Mouse (Mus musculus) stomach, postnatal 0 days (tissue): ENCODE data around the gene Crybb3. TPM values are rescaled to one million over a fixed set of nuclear protein-coding genes. Genes with fewer than 3 reads are reported as not detected.

Experiments
- ATAC-seq: fragments of 200-750 bp; cut with Nextera tagmentation; 2 replicates; pipeline ENCODE4 v1.8.0; 2017; ENCODE audit not compliant: low FRiP score, low TSS enrichment
- DNase-seq: peaks from one replicate; pipeline ENCODE4 v3.0.0-alpha.2; 2016; ENCODE audit warnings: low spot score
- H3K27ac ChIP-seq: fragments of 300-500 bp; sonication (generic); replicated peaks from 2 replicates; pipeline ENCODE4 v1.5.1; 2014; ENCODE audit warnings: mild to moderate bottlenecking, control low read depth
- H3K27me3 ChIP-seq: fragments of 300-500 bp; sonication (generic); 2 replicates; pipeline ENCODE4 v1.6.1; 2014; ENCODE audit warnings: low read length; ENCODE audit not compliant: control insufficient read depth, insufficient read depth
- H3K36me3 ChIP-seq: fragments of 300-500 bp; sonication (generic); 2 replicates; pipeline ENCODE4 v1.6.1; 2014; ENCODE audit warnings: low read length, mixed read lengths; ENCODE audit not compliant: control insufficient read depth, insufficient read depth
- H3K4me1 ChIP-seq: fragments of 300-500 bp; sonication (generic); replicated peaks from 2 replicates; pipeline ENCODE4 v1.6.1; 2014; ENCODE audit warnings: antibody characterized with exemption; ENCODE audit not compliant: control insufficient read depth, insufficient read depth
- H3K4me2 ChIP-seq: fragments of 300-500 bp; sonication (generic); replicated peaks from 2 replicates; pipeline ENCODE4 v1.6.1; 2014; ENCODE audit warnings: low read depth, mild to moderate bottlenecking, control low read depth, moderate library complexity
- H3K4me3 ChIP-seq: fragments of 300-500 bp; sonication (generic); 2 replicates; pipeline ENCODE4 v1.5.1; 2014; ENCODE audit warnings: low read depth, low read length, control low read depth
- H3K9ac ChIP-seq: fragments of 300-500 bp; sonication (generic); 2 replicates; pipeline ENCODE4 v1.6.1; 2014; ENCODE audit warnings: mild to moderate bottlenecking, low read length, control low read depth, mixed read lengths
- H3K9me3 ChIP-seq: fragments of 300-500 bp; sonication (generic); 2 replicates; pipeline ENCODE4 v1.6.1; 2016; ENCODE audit warnings: low read length; ENCODE audit not compliant: control insufficient read depth
- CTCF ChIP-seq: IDR thresholded peaks from 2 replicates; pipeline ENCODE4 v1.5.1; 2016; ENCODE audit warnings: antibody characterized with exemption, low read depth, mild to moderate bottlenecking, moderate library complexity
- EP300 ChIP-seq: optimal IDR thresholded peaks from 2 replicates; pipeline ENCODE3; 2016; ENCODE audit warnings: antibody characterized with exemption
- WGBS: fragments of 180-500 bp; shearing (Covaris S2); extraction: QIAGEN DNeasy Blood & Tissue Kit; methylation state at CpG from one replicate; pipeline ENCODE4 v1.1.7; 2014; 5-methylcytosine and 5-hydroxymethylcytosine counted together
- polyA plus RNA-seq: library from polyadenylated mRNA; unstranded; fragments of >200 nt; fragmentation: Nextera tagmentation; extraction: Ambion mirVana; gene quantifications from 2 replicates; pipeline ENCODE4 v1.2.1, GENCODE M21; 2015

Gene Crybb3
- polyA plus RNA-seq, 1 experiment from 2014 or later, result 0.52 TPM

GRCm38 (mm10) chr5:113041567-113042071, 39.8 kb downstream of the Crybb3 start:
- Histone ChIP-seq H3K27me3 (no peaks in the 10 kb centered on the region), H3K4me1 (no peaks in the 10 kb centered on the region), H3K9ac (no peak overlapping the region), H3K36me3 (no peaks in the 10 kb centered on the region), H3K4me3 (no peak overlapping the region), H3K27ac (no peak overlapping the region), H3K4me2 (no peak overlapping the region), H3K9me3 (no peaks in the 10 kb centered on the region)
- WGBS, result 19% methylated on average over 5 of the region's 5 CpGs
- TF ChIP-seq CTCF (no peak), EP300 (no peak)
- ATAC-seq, result peak; percentile 27; the same call in 1 of the 2 replicates
- no peak for DNase-seq

DNA sequence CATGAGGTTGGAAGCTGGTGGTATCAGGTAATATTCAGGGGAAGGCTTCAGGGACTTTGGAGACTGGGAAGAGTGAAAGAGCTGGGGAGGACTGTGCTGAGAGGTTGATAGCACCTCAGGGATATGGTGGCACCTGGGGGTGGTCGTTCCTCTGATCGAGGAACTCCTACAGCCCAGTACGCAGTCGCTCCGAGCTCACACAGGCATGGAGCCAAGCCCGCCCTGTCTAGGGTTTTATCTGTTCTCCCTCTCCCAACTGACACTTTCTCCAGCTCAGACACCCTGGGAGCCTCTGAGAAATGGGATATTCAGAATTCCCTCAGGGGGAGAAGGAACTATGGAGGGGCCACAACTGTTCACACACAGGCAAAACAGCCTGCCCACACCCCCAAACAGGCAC, 40.6 kb downstream of the Crybb3 start:
- 44% methylated on average over 6 of the region's 6 CpGs for WGBS
- Histone ChIP-seq H3K27ac (no peak overlapping the region), H3K4me1 (no peaks in the 10 kb centered on the region), H3K9ac (no peak overlapping the region), H3K27me3 (no peaks in the 10 kb centered on the region), H3K4me3 (no peak overlapping the region), H3K36me3 (no peaks in the 10 kb centered on the region), H3K4me2 (no peak overlapping the region), H3K9me3 (no peaks in the 10 kb centered on the region)
- DNase-seq (no peak), ATAC-seq (no peak)
- TF ChIP-seq CTCF, result no peak
- no peak for TF ChIP-seq EP300

GRCm38 (mm10) chr5:113038601-113039000, 42.8 kb downstream of the Crybb3 start:
- Histone ChIP-seq H3K4me1 (no peaks in the 10 kb centered on the region), H3K9me3 (no peaks in the 10 kb centered on the region), H3K9ac (no peak overlapping the region), H3K4me3 (no peak overlapping the region), H3K27ac (no peak overlapping the region), H3K4me2 (no peak overlapping the region), H3K27me3 (no peaks in the 10 kb centered on the region), H3K36me3 (no peaks in the 10 kb centered on the region)
- no peak for DNase-seq
- no peak for TF ChIP-seq CTCF
- TF ChIP-seq EP300, result no peak
- no peak for ATAC-seq
- WGBS, result 77% methylated on average over 6 of the region's 6 CpGs

- H3K27me3 ChIP-seq, result no peaks in the 10 kb centered on the region
- WGBS, result 52% methylated on average over 10 of the region's 10 CpGs
- no peak overlapping the region for H3K9ac ChIP-seq
- no peaks in the 10 kb centered on the region for H3K9me3 ChIP-seq
- peak; percentile 74 for DNase-seq
- H3K4me1 ChIP-seq, result no peaks in the 10 kb centered on the region
- H3K36me3 ChIP-seq, result no peaks in the 10 kb centered on the region
- H3K4me3 ChIP-seq, result no peak overlapping the region
- peak overlapping the region; percentile 49; the same call in 1 of the 2 replicates for H3K27ac ChIP-seq
- peak; percentile 95 for ATAC-seq
- TF ChIP-seq EP300 (no peak), CTCF (no peak)
- H3K4me2 ChIP-seq, result no peak overlapping the region
Observed at GRCm38 (mm10) chr5:113035094-113036047, 46.0 kb downstream of the Crybb3 start.

GRCm38 (mm10) chr5:113031201-113031754, 50.1 kb downstream of the Crybb3 start:
- Histone ChIP-seq H3K27ac (no peak overlapping the region), H3K4me3 (no peak overlapping the region), H3K36me3 (no peaks in the 10 kb centered on the region), H3K9ac (no peak overlapping the region), H3K4me2 (no peak overlapping the region), H3K4me1 (no peaks in the 10 kb centered on the region), H3K27me3 (no peaks in the 10 kb centered on the region), H3K9me3 (no peaks in the 10 kb centered on the region)
- DNase-seq (no peak), ATAC-seq (no peak)
- WGBS, result 68% methylated on average over 15 of the region's 15 CpGs
- TF ChIP-seq CTCF, result no peak
- TF ChIP-seq EP300, result no peak

- H3K9ac ChIP-seq, result no peak overlapping the region
- TF ChIP-seq EP300 (no peak), CTCF (no peak)
- DNase-seq (no peak), ATAC-seq (no peak)
- no peak overlapping the region for H3K4me3 ChIP-seq
- H3K36me3 ChIP-seq, result no peaks in the 10 kb centered on the region
- no peak overlapping the region for H3K4me2 ChIP-seq
- H3K27ac ChIP-seq, result no peak overlapping the region
- H3K9me3 ChIP-seq, result no peaks in the 10 kb centered on the region
- H3K4me1 ChIP-seq, result no peaks in the 10 kb centered on the region
- no peaks in the 10 kb centered on the region for H3K27me3 ChIP-seq
- 54% methylated on average over 3 of the region's 3 CpGs for WGBS
Observed at GRCm38 (mm10) chr5:113030082-113030481, 51.3 kb downstream of the Crybb3 start.
